Mouse (Mus musculus) heart, adult 11 months (tissue): Measurements from ENCODE around the gene Car11.

Source experiments
- DNase-seq: peaks from one replicate; pipeline ENCODE4 v3.0.0; 2022

Car11 gene

GRCm38 (mm10) chr7:45692364-45692763, 7.3 kb upstream of the Car11 start:
- DNase-seq = no peak

GRCm38 (mm10) chr7:45693921-45694591, 5.6 kb upstream of the Car11 start, which contains the start of gene Sec1:
Gene Sec1, minus strand, starts transcription at chr7:45694402.
- DNase-seq = peak; percentile 87

DNA sequence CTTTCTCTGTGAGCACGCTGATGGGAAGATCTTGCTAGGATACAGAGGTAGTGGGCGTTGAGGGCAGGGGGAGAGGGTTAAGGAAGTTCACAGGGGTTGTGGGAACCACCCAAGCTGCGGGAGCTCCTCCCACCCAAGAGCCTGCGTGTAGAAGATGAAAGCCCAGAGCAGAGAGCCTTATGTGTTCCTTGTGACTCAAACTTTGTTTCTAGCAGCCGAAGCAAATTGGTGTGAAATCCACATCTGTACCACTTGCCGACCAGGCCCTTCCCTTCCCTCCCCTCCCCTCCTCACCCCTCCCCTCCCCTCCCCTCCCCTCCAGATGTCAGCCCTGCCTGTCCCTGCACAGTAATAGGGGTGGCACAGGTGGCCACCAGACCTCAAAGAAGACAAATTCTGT, 4.5 kb upstream of the Car11 start:
- no peak for DNase-seq

- peak; percentile 89 for DNase-seq
Measured at GRCm38 (mm10) chr7:45697894-45698293, 1.7 kb upstream of the Car11 start.

GRCm38 (mm10) chr7:45700301-45701015, 815 bp downstream of the Car11 start:
- DNase-seq = peak; percentile 99

GRCm38 (mm10) chr7:45701072-45701471, 1.4 kb downstream of the Car11 start:
- DNase-seq = peak; percentile 97

- DNase-seq = peak; percentile 96
Measured at GRCm38 (mm10) chr7:45701607-45702006, 2.0 kb downstream of the Car11 start.

DNA sequence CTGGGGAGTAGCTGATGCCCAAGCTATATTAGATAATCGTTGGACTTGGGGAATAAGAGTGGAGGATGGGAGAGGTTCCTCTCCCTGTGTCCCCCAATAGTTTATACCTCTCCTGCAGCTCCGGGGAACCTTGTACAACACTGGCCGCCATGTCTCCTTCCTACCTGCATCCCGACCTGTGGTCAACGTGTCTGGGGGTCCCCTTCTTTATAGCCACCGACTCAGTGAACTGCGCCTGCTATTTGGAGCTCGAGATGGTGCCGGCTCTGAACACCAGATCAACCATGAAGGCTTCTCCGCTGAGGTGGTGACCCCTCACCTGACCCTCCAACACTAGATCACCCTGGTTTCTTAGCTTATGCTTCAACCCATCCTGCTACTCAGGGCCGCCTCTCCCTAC, 2.7 kb downstream of the Car11 start:
- peak; percentile 95 for DNase-seq

GRCm38 (mm10) chr7:45702809-45703520, 3.3 kb downstream of the Car11 start:
- DNase-seq = peak; percentile 96

DNA sequence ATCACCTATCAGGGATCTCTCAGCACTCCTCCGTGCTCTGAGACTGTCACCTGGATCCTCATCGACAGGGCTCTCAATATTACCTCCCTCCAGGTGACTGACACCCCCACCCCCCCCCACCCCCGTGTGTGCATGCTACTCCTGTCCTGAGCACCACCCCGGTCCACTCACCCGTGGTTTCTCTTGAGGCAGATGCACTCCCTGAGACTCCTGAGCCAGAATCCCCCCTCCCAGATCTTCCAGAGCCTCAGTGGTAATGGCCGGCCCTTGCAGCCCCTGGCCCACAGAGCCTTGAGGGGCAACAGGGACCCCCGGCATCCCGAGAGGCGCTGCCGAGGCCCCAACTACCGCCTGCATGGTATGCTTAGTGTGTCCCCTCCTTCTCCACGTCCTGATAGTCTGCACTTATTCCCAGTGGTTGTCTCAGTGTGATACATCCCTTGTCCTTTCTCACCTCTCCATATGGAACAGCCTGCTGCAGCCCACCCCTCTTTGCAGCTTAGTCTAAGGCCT, 3.9 kb downstream of the Car11 start:
- peak; percentile 98 for DNase-seq

DNA sequence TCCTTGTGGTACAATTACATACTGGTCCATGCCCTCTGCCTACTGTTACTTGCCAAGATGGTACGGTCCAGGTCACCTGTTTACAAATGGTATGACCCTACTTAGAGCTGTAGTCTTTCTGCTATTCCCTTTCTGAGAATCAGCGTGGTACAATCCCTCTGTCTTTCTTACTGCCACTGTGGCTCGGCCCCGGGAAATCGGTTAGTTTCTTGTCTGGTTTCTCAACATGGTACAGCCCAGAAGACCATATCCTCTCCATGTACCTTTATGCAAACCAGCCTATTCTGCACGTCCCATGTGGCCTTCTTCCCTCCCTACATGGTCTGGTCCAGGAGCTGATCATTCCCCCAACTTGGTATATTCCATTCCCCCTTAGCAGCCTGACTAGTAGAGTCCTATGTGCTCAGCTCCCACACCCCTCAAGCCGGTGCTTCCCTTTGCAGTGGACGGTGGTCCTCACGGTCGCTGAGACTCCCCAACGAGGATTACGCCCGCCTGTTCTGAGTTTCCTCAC, 4.5 kb downstream of the Car11 start:
- DNase-seq = peak; percentile 99

GRCm38 (mm10) chr7:45704730-45705442, 5.2 kb downstream of the Car11 start, which contains the start of gene Dbp:
Gene Dbp, plus strand, starts transcription at chr7:45705088.
- DNase-seq = peak; percentile 100

GRCm38 (mm10) chr7:45705443-45705864, 5.8 kb downstream of the Car11 start:
- no peak for DNase-seq

DNA sequence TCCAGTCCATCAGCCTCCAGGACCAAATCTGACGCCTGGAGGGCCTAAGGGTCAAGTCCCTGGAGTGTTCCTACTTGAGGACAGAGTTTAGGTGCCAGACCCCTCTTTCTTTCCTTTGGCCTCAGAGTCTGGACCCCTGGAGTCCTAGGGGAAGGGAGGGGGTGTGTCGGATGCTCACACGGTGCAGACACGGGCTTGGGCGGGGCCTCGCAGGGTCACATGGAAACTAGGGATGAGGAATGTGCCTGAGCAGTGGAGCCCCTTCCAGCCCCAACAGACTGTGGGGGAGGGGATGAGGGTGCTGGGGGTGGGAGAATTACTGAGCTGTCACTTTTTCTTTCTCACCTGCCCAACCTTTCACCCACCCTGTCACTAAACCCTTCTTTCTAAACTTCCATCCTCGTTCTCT, 6.2 kb downstream of the Car11 start:
- peak; percentile 100 for DNase-seq

- DNase-seq = peak; percentile 100
Measured at GRCm38 (mm10) chr7:45706721-45707241, 7.1 kb downstream of the Car11 start.

GRCm38 (mm10) chr7:45707375-45707967, 7.8 kb downstream of the Car11 start:
- DNase-seq = peak; percentile 100

GRCm38 (mm10) chr7:45708221-45708761, 8.6 kb downstream of the Car11 start:
- DNase-seq = peak; percentile 97

DNA sequence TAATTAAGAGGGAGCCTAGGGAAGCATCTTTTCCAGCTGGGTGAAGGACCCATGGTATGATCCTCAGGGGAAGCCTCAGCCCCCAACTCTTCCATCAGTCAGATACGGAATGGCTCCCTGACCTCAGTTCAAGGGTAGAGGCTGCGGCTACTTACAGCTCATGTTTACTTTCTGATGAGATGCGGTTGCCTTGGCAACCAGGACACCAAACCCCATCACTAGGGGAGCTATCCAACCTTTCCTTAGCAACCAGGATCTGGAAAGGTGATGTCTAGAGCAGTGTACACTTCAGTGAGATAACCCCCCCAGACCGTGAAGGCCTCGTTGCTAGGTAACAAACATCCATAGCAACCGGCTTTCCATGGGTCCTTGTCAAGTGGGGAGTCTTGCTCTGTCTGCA, 9.4 kb downstream of the Car11 start:
- peak; percentile 97 for DNase-seq

DNA sequence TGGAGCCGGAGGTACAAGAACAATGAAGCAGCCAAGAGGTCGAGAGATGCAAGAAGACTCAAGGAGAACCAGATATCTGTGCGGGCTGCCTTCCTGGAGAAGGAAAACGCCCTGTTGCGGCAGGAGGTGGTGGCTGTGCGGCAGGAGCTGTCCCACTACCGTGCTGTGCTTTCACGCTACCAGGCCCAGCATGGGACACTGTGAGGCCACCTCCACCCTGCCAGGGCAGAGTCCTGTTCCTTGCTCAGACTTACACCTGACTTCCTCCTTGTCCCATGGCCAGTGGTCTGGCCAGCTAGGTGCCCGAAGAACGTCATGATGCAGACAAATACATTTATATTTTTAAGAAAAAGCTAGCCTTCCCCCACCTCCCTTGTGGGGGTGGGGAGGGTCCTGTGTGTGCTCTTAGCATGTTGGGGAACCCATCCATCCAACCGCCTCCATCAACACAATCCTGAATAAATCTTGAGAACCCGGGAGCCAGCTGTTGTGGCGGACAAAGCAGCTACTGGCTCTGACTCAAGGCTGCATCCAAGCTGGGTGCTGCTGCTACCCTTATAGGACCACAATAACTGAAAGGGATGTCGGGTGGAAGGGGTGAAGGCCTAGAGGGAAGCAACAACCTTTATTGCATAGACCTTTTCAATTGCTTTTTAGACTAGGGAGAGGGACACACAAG, 10.2 kb downstream of the Car11 start:
- peak; percentile 97 for DNase-seq

GRCm38 (mm10) chr7:45710477-45711191, 11.0 kb downstream of the Car11 start:
- DNase-seq = peak; percentile 98
